ENCODE assay signal across 23 mouse cellular contexts in the genomic region with DNA sequence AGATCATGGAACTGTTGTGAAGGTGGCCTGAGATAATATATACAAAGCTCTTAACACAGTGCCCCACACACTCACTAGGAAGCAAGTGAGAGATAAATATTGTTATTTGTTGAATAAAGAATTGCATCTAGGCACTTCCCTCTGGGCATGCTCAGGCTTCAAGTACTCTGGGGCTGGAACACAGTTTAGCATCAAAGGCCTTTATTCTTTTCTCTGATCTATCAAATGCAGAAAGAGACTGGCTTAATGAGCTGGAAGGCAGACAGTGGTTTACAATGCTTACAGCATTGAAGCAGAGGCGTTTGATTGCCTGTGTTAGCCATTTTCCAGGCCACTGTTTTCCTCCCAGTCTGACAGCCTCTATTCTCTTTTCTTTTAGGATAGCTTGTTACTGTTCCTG. TPM values are rescaled to one million over a fixed set of nuclear protein-coding genes. Genes with fewer than 3 reads are reported as not detected.
DNase-seq lines count a peak whose midpoint lies in the region; ATAC-seq and TF ChIP-seq lines count a peak whose summit lies in the region.
"Had no signal": no experiment of that assay in that cellular context is flagged by ENCODE, and none has a peak within 500 bp of the region (broad histone marks: within the 10 kb centered on the region; RNA-seq: fewer than 3 reads in every experiment).

No protein-coding gene starts in this region.

- no peak for TF ChIP-seq CTCF in layer of hippocampus, adult 2 months (conservative IDR thresholded peaks at IDR 0.05)

- no peaks in the 10 kb centered on the region for H3K36me3 ChIP-seq in forebrain, embryonic 11.5 days (ENCODE audit: control insufficient read depth, insufficient read depth, low read length)
- no peaks in the 10 kb centered on the region for H3K36me3 ChIP-seq in forebrain, embryonic 10.5 days (replicated peaks)
- H3K36me3 ChIP-seq in neural tube, embryonic 13.5 days = no peaks in the 10 kb centered on the region
- H3K36me3 ChIP-seq in midbrain, embryonic 14.5 days (ENCODE audit: control insufficient read depth, insufficient read depth, low read length) = no peaks in the 10 kb centered on the region
- H3K36me3 ChIP-seq: embryonic facial prominence, embryonic 12.5 days; G1E; heart, embryonic 13.5 days; limb, embryonic 15.5 days; liver, embryonic 15.5 days; neural tube, embryonic 12.5 days; stomach, embryonic 15.5 days had no signal

- no peak overlapping the region for H3K4me3 ChIP-seq in forebrain, embryonic 11.5 days (ENCODE audit: low read depth, low read length)
- no peak overlapping the region for H3K4me3 ChIP-seq in forebrain, embryonic 10.5 days
- H3K4me3 ChIP-seq in neural tube, embryonic 13.5 days = no peak overlapping the region
- H3K4me3 ChIP-seq in midbrain, embryonic 14.5 days (replicated peaks; ENCODE audit: low read depth, low read length) = no peak overlapping the region
- no peak overlapping the region for H3K4me3 ChIP-seq in layer of hippocampus, adult 2 months
- H3K4me3 ChIP-seq: embryonic facial prominence, embryonic 12.5 days; erythroblast, embryonic 14.5 days; heart, embryonic 13.5 days; limb, embryonic 15.5 days; liver, embryonic 15.5 days; neural tube, embryonic 12.5 days; stomach, embryonic 15.5 days had no signal

- H3K4me1 ChIP-seq in forebrain, embryonic 11.5 days (replicated peaks; ENCODE audit: control insufficient read depth, insufficient read depth, low read length) = no peaks in the 10 kb centered on the region
- peaks cover 15% of the 10 kb centered on the region for H3K4me1 ChIP-seq in forebrain, embryonic 10.5 days
- H3K4me1 ChIP-seq in neural tube, embryonic 13.5 days (replicated peaks) = no peaks in the 10 kb centered on the region
- H3K4me1 ChIP-seq in midbrain, embryonic 14.5 days (ENCODE audit: control insufficient read depth, insufficient read depth, low read length) = 0 out of 2 replicates have a peak, but pooled peaks cover 4% of the 10 kb centered on the region
- H3K4me1 ChIP-seq: embryonic facial prominence, embryonic 12.5 days; limb, embryonic 15.5 days; liver, embryonic 15.5 days; neural tube, embryonic 12.5 days; stomach, embryonic 15.5 days had no signal

- no peak overlapping the region for H3K27ac ChIP-seq in forebrain, embryonic 11.5 days (ENCODE audit: low read depth, low read length)
- H3K27ac ChIP-seq in forebrain, embryonic 10.5 days = no peak overlapping the region
- H3K27ac ChIP-seq in neural tube, embryonic 13.5 days (replicated peaks) = peak overlapping the region; percentile 57
- no peak overlapping the region for H3K27ac ChIP-seq in midbrain, embryonic 14.5 days (replicated peaks; ENCODE audit: low read depth, low read length)
- no peak overlapping the region for H3K27ac ChIP-seq in layer of hippocampus, adult 2 months
- H3K27ac ChIP-seq: embryonic facial prominence, embryonic 12.5 days; heart, embryonic 13.5 days; limb, embryonic 15.5 days; liver, embryonic 15.5 days; neural tube, embryonic 12.5 days; stomach, embryonic 15.5 days had no signal

- H3K9ac ChIP-seq in forebrain, embryonic 11.5 days (ENCODE audit: low read length) = no peak overlapping the region
- H3K9ac ChIP-seq in neural tube, embryonic 13.5 days = no peak overlapping the region
- H3K9ac ChIP-seq in midbrain, embryonic 14.5 days (replicated peaks; ENCODE audit: low read length) = no peak overlapping the region
- H3K9ac ChIP-seq: embryonic facial prominence, embryonic 12.5 days; heart, embryonic 13.5 days; limb, embryonic 15.5 days; liver, embryonic 15.5 days; neural tube, embryonic 12.5 days; stomach, embryonic 15.5 days had no signal

- H3K27me3 ChIP-seq in forebrain, embryonic 11.5 days (ENCODE audit: control insufficient read depth, insufficient read depth, low read length) = no peaks in the 10 kb centered on the region; the same call in none of the 2 replicates
- H3K27me3 ChIP-seq in forebrain, embryonic 10.5 days (ENCODE audit: poor library complexity, severe bottlenecking) = peaks cover 30% of the 10 kb centered on the region
- no peaks in the 10 kb centered on the region for H3K27me3 ChIP-seq in neural tube, embryonic 13.5 days
- H3K27me3 ChIP-seq in midbrain, embryonic 14.5 days (ENCODE audit: control insufficient read depth, insufficient read depth, low read length) = no peaks in the 10 kb centered on the region
- H3K27me3 ChIP-seq: embryonic facial prominence, embryonic 12.5 days; heart, embryonic 13.5 days; limb, embryonic 15.5 days; liver, embryonic 15.5 days; neural tube, embryonic 12.5 days; stomach, embryonic 15.5 days had no signal

- H3K4me2 ChIP-seq in forebrain, embryonic 11.5 days (ENCODE audit: low read depth, low read length, severe bottlenecking) = no peak overlapping the region
- H3K4me2 ChIP-seq in neural tube, embryonic 13.5 days = no peak overlapping the region
- H3K4me2 ChIP-seq in midbrain, embryonic 14.5 days (ENCODE audit: low read length) = no peak overlapping the region
- H3K4me2 ChIP-seq: embryonic facial prominence, embryonic 12.5 days; heart, embryonic 13.5 days; limb, embryonic 15.5 days; liver, embryonic 15.5 days; neural tube, embryonic 12.5 days; stomach, embryonic 15.5 days had no signal

- 27% methylated on average over 1 of the region's 1 CpGs for WGBS in forebrain, embryonic 11.5 days
- 24% methylated on average over 1 of the region's 1 CpGs for whole genome bisulfite sequencing in forebrain, embryonic 10.5 days
- WGBS in neural tube, embryonic 13.5 days = 0% methylated on average over 1 of the region's 1 CpGs
- WGBS in midbrain, embryonic 14.5 days = 27% methylated on average over 1 of the region's 1 CpGs

- no peaks in the 10 kb centered on the region for H3K9me3 ChIP-seq in forebrain, embryonic 11.5 days (ENCODE audit: control insufficient read depth, low read length)
- H3K9me3 ChIP-seq in forebrain, embryonic 10.5 days = no peaks in the 10 kb centered on the region
- H3K9me3 ChIP-seq in neural tube, embryonic 13.5 days = no peaks in the 10 kb centered on the region
- H3K9me3 ChIP-seq in midbrain, embryonic 14.5 days (ENCODE audit: control insufficient read depth, low read length) = no peaks in the 10 kb centered on the region
- H3K9me3 ChIP-seq: embryonic facial prominence, embryonic 12.5 days; G1E; heart, embryonic 13.5 days; limb, embryonic 15.5 days; liver, embryonic 15.5 days; neural tube, embryonic 12.5 days; stomach, embryonic 15.5 days had no signal

- no peak for DNase-seq in forebrain, embryonic 11.5 days (ENCODE audit: low spot score)
- DNase-seq in forebrain, embryonic 10.5 days (ENCODE audit: extremely low spot score, low spot score) = no peak
- no peak for DNase-seq in neural tube, embryonic 10.5 days (ENCODE audit: extremely low spot score, low spot score)
- peak; percentile 52 for DNase-seq in midbrain, embryonic 14.5 days
- DNase-seq in layer of hippocampus, postnatal 25 days (ENCODE audit: extremely low spot score in 1 of 2, low spot score in 1 of 2) = no peak
- DNase-seq in lung, postnatal 4 days = no peak
- DNase-seq in layer of hippocampus, adult 2 months (ENCODE audit: low spot score in 2 of 2) = no peak
- DNase-seq: adrenal gland, postnatal 25 days; cerebellum, adult 2 months; cerebellum, postnatal 36 days; gastrocnemius, postnatal 10 days; heart, adult 18-20 months; kidney, postnatal 4 days had no signal

- 0 out of 2 replicates have a peak, but pooled peaks have one; percentile 51 for ATAC-seq in forebrain, embryonic 11.5 days (replicated peaks; ENCODE audit: low FRiP score)
- no peak for ATAC-seq in neural tube, embryonic 13.5 days (ENCODE audit: low read depth)
- no peak for ATAC-seq in midbrain, embryonic 14.5 days (ENCODE audit: low FRiP score, low TSS enrichment)
- ATAC-seq: intestine, embryonic 16.5 days had no signal

RNA-seq across cellular contexts. Expression of gene Braf, which starts 21.8 kb away (rescaled TPM):
- 21.0 and 26.0 TPM in 2 replicates for polyA plus RNA-seq in forebrain, embryonic 11.5 days (2014; fragmentation: Nextera tagmentation; extraction: Ambion mirVana)
- polyA plus RNA-seq in forebrain, embryonic 10.5 days (2016; fragmentation: Nextera tagmentation; extraction: Ambion mirVana) = 18.6 and 18.8 TPM in 2 replicates
- 24.9 and 25.3 TPM in 2 replicates for polyA plus RNA-seq in neural tube, embryonic 13.5 days (2015; fragmentation: Nextera tagmentation; extraction: Ambion mirVana)
- polyA plus RNA-seq in midbrain, embryonic 14.5 days (2014; fragmentation: Nextera tagmentation; extraction: Ambion mirVana) = 22.5 and 25.9 TPM in 2 replicates
- 100 to 1,000 TPM; 107 to 121 TPM for total RNA-seq in layer of hippocampus, postnatal 25 days (2021)
- total RNA-seq in layer of hippocampus, adult 2 months (2021) = 100 to 1,000 TPM; 128 to 129 TPM
